Mouse (Mus musculus) layer of hippocampus, postnatal 14 days (tissue): ENCODE results near the gene Col17a1. TPM values are rescaled to one million over a fixed set of nuclear protein-coding genes. Genes with fewer than 3 reads are reported as not detected.

Experiments used
- DNase-seq, 2 experiments: peaks; one replicate each; pipeline ENCODE4 v3.0.0; 2021 to 2022; ENCODE audit warnings: low spot score in 2 of 2, mixed read lengths in 1 of 2
- total RNA-seq, 2 experiments: library from RNA; stranded (reverse); gene quantifications; 2 replicates each; pipeline ENCODE4 v1.2.3; 2021

Gene Col17a1
- total RNA-seq, 2 experiments from 2014 or later: 0.16 to 0.19 TPM

DNA sequence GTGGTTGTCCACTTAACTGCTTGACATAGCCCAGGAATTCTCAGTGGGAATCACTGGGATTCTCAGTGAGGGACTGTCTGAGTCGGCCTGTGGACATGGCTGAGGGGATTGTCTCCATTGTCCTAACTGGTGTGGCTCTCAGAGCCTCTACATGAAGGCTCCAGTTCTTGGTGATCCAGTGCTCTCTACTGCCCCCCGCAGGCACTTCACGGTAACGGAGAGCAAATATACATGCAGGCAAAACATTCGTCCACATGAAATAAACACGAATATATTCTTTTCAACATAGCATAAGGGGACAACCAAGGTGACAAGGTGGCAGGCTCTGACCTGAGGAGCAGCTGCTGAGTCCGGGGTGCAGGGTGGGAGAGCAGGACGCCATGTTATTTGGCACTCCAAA, 17.5 kb downstream of the Col17a1 start:
- DNase-seq: peak in 1 of 2 experiments; percentile 23

DNA sequence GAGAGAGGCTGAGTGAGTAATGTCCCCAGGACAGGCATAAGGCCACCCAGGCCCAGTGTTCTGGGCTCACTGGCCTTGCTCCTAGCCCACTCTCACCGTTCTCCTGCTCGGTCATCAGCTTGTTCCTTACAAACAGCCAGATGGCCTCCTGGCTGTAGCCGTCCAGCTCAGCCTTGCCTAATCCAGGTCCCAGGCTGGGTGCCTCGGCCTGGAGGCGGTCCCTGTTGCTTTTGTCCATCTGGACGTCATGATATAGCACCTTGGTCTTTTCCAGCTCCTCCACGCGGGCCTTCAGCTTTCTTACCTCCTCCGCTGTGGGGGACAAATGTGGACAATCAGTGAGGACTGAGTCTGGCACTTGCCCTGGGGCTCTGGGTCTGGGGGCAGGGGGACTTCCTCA, 23.5 kb downstream of the Col17a1 start:
- no peak for DNase-seq

DNA sequence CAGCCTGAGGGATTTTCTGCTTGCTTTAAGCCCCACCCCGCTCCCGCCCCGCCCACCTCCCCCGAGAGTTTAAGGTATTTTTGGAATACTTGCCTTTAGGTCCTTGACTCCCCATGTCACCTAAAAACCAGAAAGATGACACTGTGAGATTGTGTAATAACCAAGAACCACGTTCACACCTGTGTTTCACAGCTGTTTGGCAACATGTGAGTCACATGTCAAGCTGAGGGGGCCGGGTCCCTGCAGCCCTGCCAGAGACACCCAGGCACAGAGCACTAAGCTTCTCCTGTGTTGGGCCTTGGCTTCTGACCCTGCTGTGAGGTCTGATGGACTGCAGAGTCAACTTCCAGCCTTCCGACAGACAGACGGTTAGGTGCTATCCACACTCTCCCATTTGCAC, 24.3 kb downstream of the Col17a1 start:
- DNase-seq: no peak

- DNase-seq: no peak
Observed at GRCm38 (mm10) chr19:47659765-47660408, 32.0 kb downstream of the Col17a1 start.

DNA sequence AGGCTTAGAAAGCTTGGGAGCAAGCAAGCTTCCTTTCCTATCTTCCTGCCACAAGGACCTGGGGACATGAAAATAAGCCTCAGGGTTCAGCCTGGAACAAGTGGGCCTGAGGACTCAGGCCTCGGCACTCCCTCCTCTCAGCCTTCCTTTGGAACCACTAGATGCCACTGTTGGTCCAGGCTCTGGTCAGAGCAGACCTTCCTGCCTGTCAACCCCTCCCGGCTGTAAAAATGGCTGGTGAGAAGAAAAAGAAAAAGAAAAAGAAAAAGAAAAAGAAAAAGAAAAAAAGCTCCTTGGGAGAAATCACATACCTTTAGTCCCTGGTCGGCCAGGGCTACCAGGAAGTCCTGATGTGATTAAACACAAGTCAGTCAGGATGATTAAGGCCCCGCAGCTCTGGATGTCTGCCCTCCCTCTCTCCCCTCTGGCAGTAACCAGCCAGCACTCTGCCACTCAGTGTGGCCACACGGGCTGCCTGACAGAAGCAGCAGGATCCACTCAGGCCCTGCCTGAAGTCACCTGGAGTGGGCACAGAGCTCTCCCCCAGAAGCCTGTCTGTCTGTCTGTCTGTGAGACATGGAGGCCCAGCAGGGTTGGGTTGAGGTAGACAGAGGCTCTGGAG, 32.9 kb downstream of the Col17a1 start:
- peak; percentile 48 to 66 for DNase-seq

DNA sequence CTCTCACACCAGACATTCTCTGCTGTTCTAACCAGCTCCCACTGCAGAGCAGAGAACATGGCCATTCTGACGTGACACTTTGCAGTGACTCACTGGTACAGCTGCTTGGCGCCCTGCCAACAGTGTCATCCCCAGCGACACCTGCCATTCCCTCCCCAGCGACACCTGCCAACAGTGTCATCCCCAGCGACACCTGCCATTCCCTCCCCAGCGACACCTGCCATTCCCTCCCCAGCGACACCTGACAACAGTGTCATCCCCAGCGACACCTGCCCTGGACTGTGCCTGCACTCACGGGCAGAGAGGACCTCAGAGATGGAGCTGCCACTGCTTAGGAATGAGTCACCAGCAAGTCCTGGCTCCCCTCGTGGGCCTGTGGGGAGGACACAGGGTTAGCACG, 37.0 kb downstream of the Col17a1 start:
- no peak for DNase-seq

DNA sequence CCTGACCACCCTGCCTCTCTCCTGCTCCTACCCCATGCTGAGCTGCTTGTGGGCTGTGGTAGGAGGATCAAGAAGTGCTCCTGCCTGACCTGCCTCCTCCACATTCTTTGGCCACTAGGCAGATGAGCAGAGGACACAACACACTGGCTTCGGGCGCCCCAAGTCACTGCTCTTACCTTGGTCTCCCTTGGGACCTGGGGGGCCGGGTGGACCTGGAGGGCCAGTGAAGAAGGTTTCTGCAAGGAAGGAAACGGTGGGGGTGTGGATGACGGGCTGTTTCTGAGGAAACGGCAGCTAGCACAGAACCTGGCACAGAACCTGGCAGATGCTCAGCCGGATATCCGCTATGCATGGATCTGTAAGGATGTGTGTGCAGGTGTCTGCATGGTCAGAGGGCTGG, 38.7 kb downstream of the Col17a1 start:
- no peak for DNase-seq

- no peak for DNase-seq
Observed at GRCm38 (mm10) chr19:47652255-47652654, 39.6 kb downstream of the Col17a1 start.

DNA sequence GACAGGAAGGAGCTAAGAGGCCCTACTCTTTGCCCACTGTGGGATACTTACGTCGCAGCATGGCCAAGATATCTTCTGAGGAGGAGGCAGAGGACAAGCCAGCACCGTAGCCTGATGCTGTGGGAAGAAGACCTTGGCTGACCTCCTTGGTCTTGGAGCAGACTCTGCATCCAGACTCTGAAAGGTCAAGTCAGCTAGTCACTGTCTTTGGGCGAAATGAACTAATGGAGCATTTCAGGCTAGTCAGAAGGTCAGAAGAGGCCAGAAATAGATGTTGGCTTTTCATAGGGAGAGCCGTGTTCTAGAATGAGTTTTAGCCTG, 40.8 kb downstream of the Col17a1 start:
- no peak for DNase-seq

- DNase-seq: no peak
Observed at GRCm38 (mm10) chr19:47650366-47651159, 41.3 kb downstream of the Col17a1 start.

DNA sequence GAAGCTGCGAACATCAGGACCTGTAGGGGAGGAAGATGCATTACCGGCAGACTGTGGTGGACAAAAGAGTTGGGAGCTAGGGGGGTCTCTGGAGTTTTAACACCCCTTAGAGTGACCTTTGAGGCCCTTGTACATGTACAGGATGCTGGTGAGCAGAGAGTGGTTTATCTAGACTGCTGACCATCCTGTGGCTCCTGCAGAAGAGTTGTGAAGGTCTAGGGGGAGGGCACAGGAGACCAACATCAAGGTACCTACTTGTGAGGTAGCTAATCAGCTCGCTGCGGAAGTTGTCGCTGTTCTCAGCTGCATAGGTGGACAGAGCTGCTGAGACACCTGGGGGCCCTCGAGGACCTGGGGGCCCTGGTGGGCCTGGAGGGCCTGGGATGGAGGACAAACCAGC, 42.8 kb downstream of the Col17a1 start:
- no peak for DNase-seq

GRCm38 (mm10) chr19:47646508-47647120, 45.3 kb downstream of the Col17a1 start:
- no peak for DNase-seq

DNA sequence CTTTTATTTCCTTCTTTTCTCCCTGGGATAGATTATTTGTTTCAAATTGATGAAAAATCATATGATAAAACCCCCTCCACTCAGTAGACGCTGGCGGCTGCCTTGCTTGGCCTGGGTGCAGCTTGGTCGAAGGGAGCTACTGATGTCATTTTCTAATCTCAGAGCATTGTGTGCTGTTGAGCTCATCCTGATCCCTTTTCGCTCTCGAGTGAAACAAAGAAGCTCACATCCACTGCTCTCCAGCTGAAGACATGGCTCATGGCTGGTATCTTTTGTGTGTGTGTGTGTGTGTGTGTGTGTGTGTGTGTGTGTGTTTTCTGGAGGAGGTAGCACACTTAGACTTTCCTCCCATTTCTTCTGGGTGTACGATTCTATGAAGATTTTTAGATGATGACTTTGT, 46.3 kb downstream of the Col17a1 start:
- DNase-seq: no peak

DNA sequence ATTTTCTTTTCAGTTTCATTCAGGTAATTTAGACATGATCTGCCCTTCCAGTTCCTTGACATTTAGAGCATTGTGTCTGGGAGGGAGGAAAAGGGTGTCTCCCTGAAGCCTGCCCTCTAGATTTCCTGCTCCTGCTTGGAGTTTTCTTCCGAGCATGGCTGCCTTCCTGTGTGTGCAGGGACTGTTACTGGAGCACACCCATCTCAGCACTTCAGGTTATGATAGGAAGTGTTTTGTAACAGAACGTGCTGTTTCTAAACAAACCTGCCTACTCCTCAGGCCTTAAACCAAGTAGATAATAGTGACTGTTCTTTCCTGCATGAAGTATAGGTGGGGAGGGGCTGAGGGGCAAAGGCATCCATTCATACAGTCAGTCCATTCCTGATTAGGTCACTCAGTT, 48.0 kb downstream of the Col17a1 start:
- DNase-seq: no peak

DNA sequence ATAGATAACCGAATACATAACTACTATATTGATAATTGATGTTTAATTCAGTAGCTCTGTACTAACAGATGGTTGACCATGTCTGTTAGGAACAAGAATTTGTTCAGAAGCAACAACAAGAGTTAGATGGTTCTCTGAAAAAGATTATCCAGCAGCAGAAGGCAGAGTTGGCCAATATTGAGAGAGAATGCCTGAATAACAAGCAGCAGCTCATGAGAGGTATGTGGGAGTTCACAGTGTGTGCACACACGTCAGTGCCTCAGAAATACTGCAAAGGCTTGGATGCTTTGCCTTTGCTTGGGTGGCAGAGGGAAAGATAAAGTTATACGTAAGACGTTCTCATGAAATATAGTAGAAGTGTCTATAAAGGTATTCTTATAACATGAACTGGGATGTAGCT, 56.5 kb downstream of the Col17a1 start:
- DNase-seq: peak in 1 of 2 experiments; percentile 33

DNA sequence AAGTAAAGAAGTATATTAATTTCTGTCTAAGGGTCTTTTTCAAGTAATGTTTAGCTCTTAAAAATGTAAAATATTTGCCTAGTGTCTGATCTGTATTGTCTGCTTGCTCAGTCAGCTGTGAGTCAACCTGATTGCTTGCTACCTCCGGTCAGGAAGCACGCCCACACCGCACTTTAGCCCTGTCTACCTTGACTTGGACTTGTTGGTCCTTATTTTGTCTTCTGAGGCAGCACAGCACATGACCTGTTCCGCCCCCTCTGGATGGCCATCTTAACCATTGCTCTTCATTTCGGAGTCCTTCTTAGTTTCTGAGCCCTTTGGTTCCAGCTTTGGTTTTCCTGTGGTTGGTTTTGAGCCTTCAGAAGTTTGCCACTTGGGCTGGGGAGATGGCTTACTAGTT, 60.1 kb downstream of the Col17a1 start:
- DNase-seq: no peak

GRCm38 (mm10) chr19:47630381-47630780, 61.5 kb downstream of the Col17a1 start:
- no peak for DNase-seq

GRCm38 (mm10) chr19:47629068-47629467, 62.8 kb downstream of the Col17a1 start:
- no peak for DNase-seq

GRCm38 (mm10) chr19:47627450-47627849, 64.4 kb downstream of the Col17a1 start:
- DNase-seq: no peak

GRCm38 (mm10) chr19:47624940-47625711, 66.8 kb downstream of the Col17a1 start:
- no peak for DNase-seq

- no peak for DNase-seq
Observed at GRCm38 (mm10) chr19:47621478-47621877, 70.4 kb downstream of the Col17a1 start.
